Mouse (Mus musculus) subcutaneous adipose tissue, adult 2 months (tissue): ENCODE data around the gene Btbd35f5. TPM values are rescaled to one million over a fixed set of nuclear protein-coding genes. Genes with fewer than 3 reads are reported as not detected.

Source experiments
- polyA plus RNA-seq: library from polyadenylated mRNA; depleted of rRNA; stranded (reverse); fragments of >200 nt; gene quantifications from 2 replicates; pipeline ENCODE4 v1.2.3, GENCODE M21; 2012; ENCODE audit warnings: low replicate concordance; rRNA removed

The Btbd35f5 gene
- not detected in 2 replicates for polyA plus RNA-seq

DNA sequence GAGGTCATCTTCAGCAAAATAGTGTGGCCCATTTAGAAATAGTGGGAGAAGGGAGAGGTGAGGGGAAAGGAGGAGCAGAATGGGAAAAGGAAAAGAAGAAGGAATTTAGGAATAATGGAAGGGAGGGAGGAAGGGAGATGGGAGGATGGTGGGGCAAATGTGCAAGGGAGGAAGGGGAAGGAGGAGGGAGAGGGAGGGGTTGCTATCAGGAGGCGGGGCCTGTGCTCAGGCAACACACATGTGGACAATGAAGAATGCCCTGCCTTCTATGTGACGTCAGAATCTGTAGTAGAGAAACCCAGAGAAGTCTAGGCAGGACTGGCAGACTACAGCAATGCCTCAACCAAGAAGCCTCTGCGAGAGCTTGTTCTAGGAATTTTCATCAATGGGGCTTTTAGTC, at the start of gene Btbd35f5:
Gene Btbd35f5, plus strand, starts transcription at position 301 of the 400 bp plus-strand sequence.

DNA sequence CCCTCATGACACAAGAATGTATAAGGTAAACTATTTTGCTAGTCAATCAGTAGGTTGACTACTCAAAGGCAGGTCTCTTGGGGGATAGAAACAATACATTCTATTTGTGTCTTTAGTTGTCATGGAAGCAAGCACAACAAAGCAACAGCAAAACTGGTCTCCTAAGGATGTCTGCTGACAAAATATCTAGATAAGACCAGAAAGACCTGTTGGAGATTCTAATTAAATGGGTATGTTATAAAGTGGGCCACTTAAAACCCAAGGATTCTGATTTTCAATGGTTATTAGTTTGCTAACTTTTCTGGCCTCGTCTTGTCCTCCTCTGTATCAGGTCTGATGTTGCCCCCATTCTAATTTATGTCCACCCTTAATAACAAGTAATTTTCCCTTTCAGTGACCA, 32.2 kb upstream of the Btbd35f5 start, which contains the start of gene Gm21789:
Gene Gm21789, plus strand, starts transcription at position 301 of the 400 bp plus-strand sequence.

Other genes starting within 250 kb of the Btbd35f5 start
- not detected in 2 replicates for gene Btbd35f21, start 247.8 kb upstream of the Btbd35f5 start, polyA plus RNA-seq
- not detected in 2 replicates for gene Btbd35f30, start 79.3 kb upstream of the Btbd35f5 start, polyA plus RNA-seq
- gene Gm21789, start 32.1 kb upstream of the Btbd35f5 start, polyA plus RNA-seq: not detected in 2 replicates